Mouse (Mus musculus) myocyte (in vitro differentiated cells): ENCODE results near the gene Amacr.

Experiments
- CEBPB ChIP-seq: IDR thresholded peaks from 2 replicates; pipeline ENCODE4 v1.6.1; 2011; ENCODE audit warnings: mild to moderate bottlenecking, moderate library complexity; ENCODE audit not compliant: poor library complexity, insufficient read depth, severe bottlenecking
- MYOD1 ChIP-seq, 3 experiments: IDR thresholded peaks; one replicate each; pipeline ENCODE4 v1.6.1; 2011; ENCODE audit warnings: control low read depth in 2 of 3, low read depth in 2 of 3, mild to moderate bottlenecking in 2 of 3, moderate library complexity in 1 of 3; ENCODE audit not compliant: insufficient read length in 2 of 3, control insufficient read depth in 1 of 3
- MYOG ChIP-seq, 3 experiments: IDR thresholded peaks; one replicate each; pipeline ENCODE4 v1.6.1; 2011; ENCODE audit warnings: control low read depth in 2 of 3, low read depth in 2 of 3, mild to moderate bottlenecking in 2 of 3; ENCODE audit not compliant: insufficient read length in 2 of 3, control insufficient read depth in 1 of 3, insufficient read depth in 1 of 3
- POLR2A ChIP-seq: IDR thresholded peaks from one replicate; pipeline ENCODE4 v1.6.1; 2011; ENCODE audit warnings: low read depth, mild to moderate bottlenecking, control low read depth, moderate library complexity; ENCODE audit not compliant: insufficient read length
- POLR2AphosphoS2 ChIP-seq: IDR thresholded peaks from one replicate; pipeline ENCODE4 v1.6.1; 2011; ENCODE audit warnings: low read depth, control low read depth; ENCODE audit not compliant: insufficient read length
- TCF12 ChIP-seq: IDR thresholded peaks from one replicate; pipeline ENCODE4 v1.6.1; 2011; ENCODE audit warnings: mild to moderate bottlenecking, control low read depth; ENCODE audit not compliant: poor library complexity, insufficient read depth, severe bottlenecking
- USF1 ChIP-seq: IDR thresholded peaks from one replicate; pipeline ENCODE4 v1.6.1; 2011; ENCODE audit warnings: low read depth, mild to moderate bottlenecking, control low read depth, moderate library complexity

DNA sequence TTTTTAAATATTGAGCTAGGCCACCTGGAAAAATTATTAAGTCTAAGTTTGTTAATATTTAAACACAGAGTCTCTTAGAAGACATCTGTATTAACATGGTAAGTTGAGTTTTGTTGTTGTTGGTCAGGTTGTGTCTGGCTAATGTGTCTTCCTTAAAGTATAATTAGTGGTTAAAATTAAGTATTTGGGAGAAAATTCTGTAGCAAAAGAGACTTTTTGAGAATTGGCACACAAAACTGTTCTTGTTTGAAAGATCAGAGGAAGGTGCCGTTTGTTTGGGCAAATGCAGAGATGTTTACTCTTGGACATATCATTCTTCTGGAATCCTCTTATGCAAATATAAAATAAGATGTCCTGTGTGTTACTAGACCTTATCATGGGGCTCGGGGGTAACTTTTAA lies 19.0 kb upstream of the Amacr start:
- no peak for TF ChIP-seq POLR2A
- no peak for TF ChIP-seq USF1
- TF ChIP-seq MYOG (IDR thresholded peaks at IDR 0.05; ENCODE audit: control insufficient read depth in 1 of 3, insufficient read depth in 1 of 3, insufficient read length in 2 of 3, low read depth in 2 of 3): no peak
- TF ChIP-seq MYOD1 (IDR thresholded peaks at IDR 0.05; ENCODE audit: control insufficient read depth in 1 of 3, insufficient read length in 2 of 3, low read depth in 2 of 3): no peak
- no peak for TF ChIP-seq POLR2AphosphoS2
- no peak for TF ChIP-seq TCF12
- no peak for TF ChIP-seq CEBPB
